Mouse (Mus musculus) MEL (cell line): ENCODE measurements around the gene Gm49027.

Experiments used
- CTCF ChIP-seq, 3 experiments: IDR thresholded peaks in 2 of 3; conservative IDR thresholded peaks in 1 of 3; 2 replicates each; pipeline ENCODE4 v1.5.1; 2011 to 2012; ENCODE audit warnings: low read length in 3 of 3, low read depth in 2 of 3, mild to moderate bottlenecking in 2 of 3, improper control_type of control experiment in 1 of 3, inconsistent platforms in 1 of 3, mixed read lengths in 1 of 3, moderate library complexity in 1 of 3; ENCODE audit not compliant: control insufficient read depth in 1 of 3, insufficient read depth in 1 of 3, poor library complexity in 1 of 3, severe bottlenecking in 1 of 3
- E2F4 ChIP-seq: IDR thresholded peaks from 2 replicates; pipeline ENCODE4 v1.6.1; 2011; ENCODE audit warnings: low read depth, low read length, improper control_type of control experiment, borderline replicate concordance
- ELF1 ChIP-seq: IDR thresholded peaks from 2 replicates; pipeline ENCODE4 v1.6.1; 2014; ENCODE audit warnings: low read depth, mild to moderate bottlenecking, inconsistent platforms, low read length, improper control_type of control experiment, moderate library complexity
- GATA1 ChIP-seq: IDR thresholded peaks from 2 replicates; pipeline ENCODE4 v1.6.1; 2011; ENCODE audit warnings: low read depth, low read length, improper control_type of control experiment
- POLR2A ChIP-seq, 2 experiments: IDR thresholded peaks; 2 replicates each; pipeline ENCODE4 v1.6.1; 2011 to 2012; ENCODE audit warnings: low read length in 2 of 2, mild to moderate bottlenecking in 2 of 2, control low read depth in 1 of 2, improper control_type of control experiment in 1 of 2, low read depth in 1 of 2, moderate library complexity in 1 of 2; ENCODE audit not compliant: control insufficient read depth in 1 of 2, insufficient read depth in 1 of 2, poor library complexity in 1 of 2
- SIN3A ChIP-seq: IDR thresholded peaks from 2 replicates; pipeline ENCODE4 v1.6.1; 2012; ENCODE audit warnings: low read length, improper control_type of control experiment, inconsistent platforms
- ZNF384 ChIP-seq: IDR thresholded peaks from 2 replicates; pipeline ENCODE4 v1.6.1; 2012; ENCODE audit warnings: low read depth, mild to moderate bottlenecking, inconsistent platforms, low read length, improper control_type of control experiment

DNA sequence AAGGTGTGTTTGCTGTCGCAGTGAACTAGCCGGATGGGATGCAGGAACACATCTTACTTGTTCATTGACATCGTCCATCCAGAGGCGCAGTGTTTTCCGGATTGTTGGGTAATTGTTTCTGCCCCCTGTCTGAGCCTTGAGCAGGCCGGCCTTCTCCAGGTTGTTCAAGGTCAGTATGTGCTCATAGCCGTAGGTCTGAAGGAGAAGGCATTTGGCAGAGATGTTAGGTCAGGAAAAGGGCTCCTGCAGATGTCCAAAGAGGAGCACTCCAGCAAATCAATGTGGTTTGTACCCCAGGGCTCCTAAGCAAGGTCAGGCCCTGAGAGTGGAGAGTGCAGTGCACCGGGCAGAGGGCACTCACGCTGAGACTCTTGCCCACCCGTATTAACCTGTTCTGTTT, 8.5 kb upstream of the Gm49027 start:
- TF ChIP-seq POLR2A (IDR thresholded peaks at IDR 0.05; ENCODE audit: control insufficient read depth in 1 of 2, insufficient read depth in 1 of 2, low read depth in 1 of 2, low read length in 2 of 2, poor library complexity in 1 of 2) (no peak), GATA1 (no peak), CTCF (IDR thresholded peaks at IDR 0.05 in 2 of 3, conservative IDR thresholded peaks at IDR 0.05 in 1 of 3; ENCODE audit: control insufficient read depth in 1 of 3, insufficient read depth in 1 of 3, low read depth in 2 of 3, low read length in 3 of 3, poor library complexity in 1 of 3, severe bottlenecking in 1 of 3) (no peak), SIN3A (no peak), ZNF384 (no peak), ELF1 (no peak), E2F4 (no peak)
